8 mouse cellular contexts compared by ENCODE assay signal in genomic region chr9:120127538-120128251, GRCm38 (mm10). TPM values are rescaled to one million over a fixed set of nuclear protein-coding genes. Genes with fewer than 3 reads are reported as not detected.
A peak's percentile ranks its signal among the peaks of the same experiment; 100 is the strongest.
DNase-seq lines count a peak whose midpoint lies in the region; ATAC-seq and TF ChIP-seq lines count a peak whose summit lies in the region.

Gene Rpsa (plus strand): TSS chr9:120127689.

- WGBS in forebrain, embryonic 13.5 days: under 1% methylated on average over 70 of the region's 72 CpGs
- under 1% methylated on average over 71 of the region's 72 CpGs for WGBS in large intestine, adult 2 months
- WGBS in liver, postnatal 0 days (ENCODE audit: insufficient replicate concordance): 1% methylated on average over 71 of the region's 72 CpGs
- WGBS in neural tube, embryonic 14.5 days: under 1% methylated on average over 62 of the region's 72 CpGs

- peak within 1 kb of the TSS; percentile 98 for H3K9ac ChIP-seq in ES-Bruce4 (ENCODE audit: low read depth, poor library complexity, severe bottlenecking)
- peak within 1 kb of the TSS; percentile 97 for H3K9ac ChIP-seq in forebrain, embryonic 13.5 days
- peak within 1 kb of the TSS; percentile 97 for H3K9ac ChIP-seq in liver, postnatal 0 days (replicated peaks)
- peak within 1 kb of the TSS; percentile 80 for H3K9ac ChIP-seq in neural tube, embryonic 14.5 days (replicated peaks; ENCODE audit: low read depth, low read length)

- H3K4me3 ChIP-seq in ES-Bruce4 (ENCODE audit: low read depth, low read length): peak within 1 kb of the TSS; percentile 99
- peak within 1 kb of the TSS; percentile 92 for H3K4me3 ChIP-seq in forebrain, embryonic 13.5 days
- peak within 1 kb of the TSS; percentile 98 for H3K4me3 ChIP-seq in liver, postnatal 0 days (ENCODE audit: low read depth, low read length)
- H3K4me3 ChIP-seq in neural tube, embryonic 14.5 days (ENCODE audit: low read depth, low read length): peak within 1 kb of the TSS; percentile 78

- TF ChIP-seq POLR2A in ES-Bruce4 (IDR thresholded peaks at IDR 0.05; ENCODE audit: insufficient read depth, low read length): no peak

- no peaks in the 10 kb centered on the region for H3K4me1 ChIP-seq in ES-Bruce4 (ENCODE audit: control insufficient read depth, insufficient read depth, low read length)
- H3K4me1 ChIP-seq in forebrain, embryonic 13.5 days: peaks cover 21% of the 10 kb centered on the region
- H3K4me1 ChIP-seq in liver, postnatal 0 days (ENCODE audit: insufficient read depth): peaks cover 12% of the 10 kb centered on the region
- peaks cover 10% of the 10 kb centered on the region for H3K4me1 ChIP-seq in neural tube, embryonic 14.5 days (ENCODE audit: control insufficient read depth, insufficient read depth, low read length)

- TF ChIP-seq CTCF in ES-Bruce4 (IDR thresholded peaks at IDR 0.05; ENCODE audit: low read depth, low read length): no peak
- TF ChIP-seq CTCF in liver, postnatal 0 days (IDR thresholded peaks at IDR 0.05; ENCODE audit: low read depth): no peak

- intact Hi-C loops in heart, postnatal 10 days (cut with DNase I): loop anchor here (1.0 kb wide), 1 partner anchor 17 kb away; the partner anchor contains the start of gene Slc25a38

- 0 out of 2 replicates have a peak, but pooled peaks have one; percentile 14 for TF ChIP-seq EP300 in ES-Bruce4 (IDR thresholded peaks at IDR 0.05; ENCODE audit: insufficient read depth, low read depth, low read length)
- TF ChIP-seq EP300 in liver, postnatal 0 days (IDR thresholded peaks at IDR 0.05; ENCODE audit: low read depth): no peak

- H3K9me3 ChIP-seq in ES-Bruce4 (replicated peaks; ENCODE audit: control insufficient read depth, insufficient read depth, low read length, poor library complexity, severe bottlenecking): no peaks in the 10 kb centered on the region
- no peaks in the 10 kb centered on the region for H3K9me3 ChIP-seq in forebrain, embryonic 13.5 days (replicated peaks)
- no peaks in the 10 kb centered on the region for H3K9me3 ChIP-seq in liver, postnatal 0 days (ENCODE audit: low read length)
- no peaks in the 10 kb centered on the region for H3K9me3 ChIP-seq in neural tube, embryonic 14.5 days (ENCODE audit: control insufficient read depth, low read length)

- ATAC-seq in cerebellum, adult (ENCODE audit: insufficient number of reproducible peaks, low FRiP score, low TSS enrichment): peak; percentile 98
- ATAC-seq in forebrain, embryonic 13.5 days: peak; percentile 97
- peak; percentile 95 for ATAC-seq in liver, postnatal 0 days
- ATAC-seq in neural tube, embryonic 14.5 days (ENCODE audit: low read depth): peak; percentile 97

- peak within 1 kb of the TSS; percentile 90 for H3K4me2 ChIP-seq in forebrain, embryonic 13.5 days
- peak within 1 kb of the TSS; percentile 85 for H3K4me2 ChIP-seq in liver, postnatal 0 days (ENCODE audit: low read depth, low read length)
- peak within 1 kb of the TSS; percentile 81 for H3K4me2 ChIP-seq in neural tube, embryonic 14.5 days (ENCODE audit: low read depth, low read length)

- peak within 1 kb of the TSS; percentile 59 for H3K27ac ChIP-seq in ES-Bruce4 (ENCODE audit: insufficient read depth, low read length)
- peak within 1 kb of the TSS; percentile 81 for H3K27ac ChIP-seq in forebrain, embryonic 13.5 days
- H3K27ac ChIP-seq in liver, postnatal 0 days (ENCODE audit: low read depth): peak within 1 kb of the TSS; percentile 94
- H3K27ac ChIP-seq in neural tube, embryonic 14.5 days (ENCODE audit: low read depth, low read length): peak within 1 kb of the TSS; percentile 78

- H3K36me3 ChIP-seq in ES-Bruce4 (ENCODE audit: control insufficient read depth, insufficient read depth, low read length, poor library complexity, severe bottlenecking): peaks cover 48% of the 10 kb centered on the region
- peaks cover 58% of the 10 kb centered on the region for H3K36me3 ChIP-seq in forebrain, embryonic 13.5 days (ENCODE audit: poor library complexity, severe bottlenecking)
- H3K36me3 ChIP-seq in liver, postnatal 0 days (replicated peaks; ENCODE audit: insufficient read depth, low read length): peaks cover 55% of the 10 kb centered on the region
- peaks cover 42% of the 10 kb centered on the region for H3K36me3 ChIP-seq in neural tube, embryonic 14.5 days (ENCODE audit: control insufficient read depth, insufficient read depth, low read length)

- peak; percentile 98 for DNase-seq in heart, postnatal 10 days
- DNase-seq in large intestine, adult 2 months (ENCODE audit: low read depth, low spot score): peak; percentile 85
- DNase-seq in liver, postnatal 0 days: peak; percentile 96
- peak; percentile 96 for DNase-seq in testis, postnatal 10 days (ENCODE audit: low spot score)

- H3K27me3 ChIP-seq in ES-Bruce4 (ENCODE audit: control insufficient read depth, insufficient read depth, low read length, poor library complexity, severe bottlenecking): no peaks in the 10 kb centered on the region
- H3K27me3 ChIP-seq in forebrain, embryonic 13.5 days: no peaks in the 10 kb centered on the region
- no peaks in the 10 kb centered on the region for H3K27me3 ChIP-seq in liver, postnatal 0 days (ENCODE audit: insufficient read depth, low read length)
- no peaks in the 10 kb centered on the region for H3K27me3 ChIP-seq in neural tube, embryonic 14.5 days (ENCODE audit: control insufficient read depth, insufficient read depth, low read length)

RNA-seq across cellular contexts. Expression of gene Rpsa, which starts in this region (rescaled TPM):
- 2,205 and 2,405 TPM in 2 replicates for polyA plus RNA-seq in ES-Bruce4 (2011; ENCODE audit: insufficient read depth, insufficient read length, low read depth, missing spikeins)
- polyA plus RNA-seq in forebrain, embryonic 13.5 days (2015; fragmentation: Nextera tagmentation; extraction: Ambion mirVana): 1,184 and 1,248 TPM in 2 replicates
- 100 to 1,000 TPM; 624 to 658 TPM for total RNA-seq in heart, postnatal 10 days (2021)
- polyA plus RNA-seq in large intestine, adult 2 months (2012; rRNA removed): 2,119 and 2,302 TPM in 2 replicates
- 681 and 692 TPM in 2 replicates for polyA plus RNA-seq in liver, postnatal 0 days (2015; fragmentation: Nextera tagmentation; extraction: Ambion mirVana)
- 1,052 and 1,113 TPM in 2 replicates for polyA plus RNA-seq in neural tube, embryonic 14.5 days (2014; fragmentation: Nextera tagmentation; extraction: Ambion mirVana)

Comparison
In these comparisons a context has a peak if more than half of its experiments do, and no peak if none do; other contexts are left out.
1. Peak in every context shown above with its lines: DNase-seq, ATAC-seq, H3K4me3 ChIP-seq and H3K27ac ChIP-seq.